Mouse (Mus musculus): ENCODE measurements around the gene Pfkfb3. TPM values are rescaled to one million over a fixed set of nuclear protein-coding genes. Genes with fewer than 3 reads are reported as not detected.

The Pfkfb3 gene
- polyA plus RNA-seq, 1 experiment from 2014 or later: 16.1 TPM

DNA sequence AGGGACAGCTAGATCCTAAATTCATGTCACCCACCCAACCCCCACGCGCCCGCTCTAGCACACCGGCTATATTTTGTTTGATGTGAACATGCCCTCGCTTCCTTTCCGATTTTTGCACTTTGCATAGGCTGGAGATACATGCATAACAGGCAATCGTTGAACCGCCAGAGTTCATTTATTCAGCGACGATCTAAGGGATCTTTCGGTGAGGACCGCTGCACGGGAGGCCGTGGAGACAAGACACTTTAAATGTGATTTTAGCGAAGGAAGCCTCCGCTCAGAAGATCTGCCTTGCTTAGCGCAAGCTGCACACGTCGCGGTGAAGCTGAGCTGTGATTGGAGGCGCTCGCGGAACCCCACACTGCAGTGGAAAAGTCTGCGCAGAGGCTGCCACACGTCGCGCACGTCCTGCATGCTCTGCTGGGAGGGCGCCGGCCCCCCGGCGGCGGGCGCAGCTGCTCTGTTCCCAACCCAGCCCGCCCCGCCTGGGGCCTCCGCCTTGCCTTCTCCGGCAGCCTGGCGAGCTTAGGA is 50.9 kb downstream of the Pfkfb3 start:
- Histone ChIP-seq H3K4me3 (ENCODE audit: low read depth, low read length) (peak overlapping the region; percentile 61), H3K27me3 (ENCODE audit: control insufficient read depth, insufficient read depth, low read length) (no peaks in the 10 kb centered on the region), H3K4me1 (ENCODE audit: control insufficient read depth, insufficient read depth, low read length) (peaks cover 13% of the 10 kb centered on the region; the same call in 1 of the 2 replicates), H3K36me3 (ENCODE audit: control insufficient read depth, insufficient read depth, low read length) (peaks cover 3% of the 10 kb centered on the region; the same call in 1 of the 2 replicates), H3K4me2 (replicated peaks; ENCODE audit: low read depth, low read length) (peak overlapping the region; percentile 90), H3K9ac (replicated peaks; ENCODE audit: low read depth, low read length) (peak overlapping the region; percentile 68), H3K9me3 (ENCODE audit: control insufficient read depth, low read depth, low read length) (no peaks in the 10 kb centered on the region), H3K27ac (ENCODE audit: low read length) (peak overlapping the region; percentile 80; the same call in 1 of the 2 replicates)
- WGBS: under 1% methylated on average over 38 of the region's 39 CpGs
- peak; percentile 85 for ATAC-seq (ENCODE audit: insufficient number of reproducible peaks, insufficient read depth, low FRiP score, low read depth)

DNA sequence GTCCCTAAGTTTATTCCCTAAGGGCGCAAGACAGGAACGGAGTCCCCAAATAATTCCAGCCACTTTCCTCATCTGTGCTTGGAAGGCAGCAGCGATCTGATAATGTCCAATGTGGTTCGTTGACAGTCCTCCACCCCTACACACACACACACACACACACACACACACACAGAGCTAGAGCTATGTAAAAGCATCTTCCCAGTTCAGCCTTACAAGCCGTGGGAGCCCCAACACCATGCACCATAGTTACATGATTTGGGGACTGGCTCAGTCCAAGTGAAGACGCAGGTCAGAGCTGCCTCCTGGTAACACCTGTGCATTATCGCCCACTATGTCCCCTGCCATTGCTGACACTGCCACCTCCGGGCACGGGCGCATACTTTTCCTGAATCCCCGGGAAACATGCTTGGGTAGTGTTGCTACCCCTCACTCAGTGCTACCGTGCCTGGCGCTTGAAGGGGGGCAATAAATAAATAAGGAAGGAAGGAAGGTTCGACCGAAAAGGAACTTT is 51.6 kb downstream of the Pfkfb3 start:
- peak; percentile 24 for ATAC-seq (ENCODE audit: insufficient number of reproducible peaks, insufficient read depth, low FRiP score, low read depth)
- Histone ChIP-seq H3K36me3 (ENCODE audit: control insufficient read depth, insufficient read depth, low read length) (peaks cover 3% of the 10 kb centered on the region; the same call in 1 of the 2 replicates), H3K9ac (replicated peaks; ENCODE audit: low read depth, low read length) (peak overlapping the region; percentile 68), H3K4me1 (ENCODE audit: control insufficient read depth, insufficient read depth, low read length) (peaks cover 13% of the 10 kb centered on the region; the same call in 1 of the 2 replicates), H3K9me3 (ENCODE audit: control insufficient read depth, low read depth, low read length) (no peaks in the 10 kb centered on the region), H3K4me3 (ENCODE audit: low read depth, low read length) (peak overlapping the region; percentile 61), H3K27ac (ENCODE audit: low read length) (peak overlapping the region; percentile 92; the same call in 1 of the 2 replicates), H3K4me2 (replicated peaks; ENCODE audit: low read depth, low read length) (peak overlapping the region; percentile 90), H3K27me3 (ENCODE audit: control insufficient read depth, insufficient read depth, low read length) (no peaks in the 10 kb centered on the region)
- 1% methylated on average over 15 of the region's 15 CpGs for whole genome bisulfite sequencing

DNA sequence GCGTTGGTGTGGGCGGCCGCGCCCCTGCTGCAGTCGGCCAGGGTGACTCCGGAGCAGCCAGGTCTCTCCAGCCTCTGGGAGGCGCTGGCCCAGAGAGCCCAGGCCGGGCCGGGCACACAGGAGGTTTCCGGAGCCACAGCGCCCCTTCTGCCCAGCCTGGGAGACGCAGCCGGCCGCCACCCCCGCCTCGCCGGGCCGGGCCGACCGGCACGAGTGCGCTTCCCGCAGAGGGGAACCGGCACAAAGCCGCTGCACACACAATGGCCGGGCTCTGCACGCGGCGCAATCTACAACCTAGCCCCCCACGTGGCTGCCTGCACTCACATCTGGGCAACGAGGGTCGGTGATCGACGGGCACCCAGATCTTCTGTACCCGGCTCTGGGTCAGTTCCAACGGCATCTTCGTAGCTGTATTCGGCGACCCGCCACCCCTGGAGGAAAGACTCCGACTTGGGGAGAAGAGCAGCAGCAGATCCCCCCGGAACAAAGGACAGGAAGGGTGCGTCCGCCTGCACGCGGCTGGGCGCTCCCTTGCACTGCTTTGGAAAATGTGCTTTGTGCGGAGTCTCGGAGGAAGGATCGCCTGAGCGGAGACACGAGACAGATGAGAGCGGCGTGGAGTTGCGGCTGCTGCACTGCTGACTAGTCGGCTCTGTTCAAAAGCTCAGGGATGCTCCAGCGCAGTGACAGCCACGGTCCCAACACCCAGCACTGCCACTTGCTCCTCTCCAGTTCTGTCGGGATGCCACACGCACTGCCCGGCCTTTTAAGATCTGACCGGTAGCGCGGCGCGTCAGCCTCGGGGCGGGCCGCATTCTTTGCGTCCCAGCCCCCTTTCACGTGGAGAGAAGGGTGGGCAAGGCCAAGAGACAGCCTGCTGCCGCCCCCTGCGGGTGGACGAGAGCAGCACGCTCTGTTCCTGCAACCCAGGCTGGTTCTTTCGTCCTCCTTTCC is 52.3 kb downstream of the Pfkfb3 start:
- Histone ChIP-seq H3K27ac (ENCODE audit: low read length) (peak overlapping the region; percentile 92), H3K9ac (replicated peaks; ENCODE audit: low read depth, low read length) (peak overlapping the region; percentile 68), H3K4me3 (ENCODE audit: low read depth, low read length) (peak overlapping the region; percentile 61), H3K9me3 (ENCODE audit: control insufficient read depth, low read depth, low read length) (no peaks in the 10 kb centered on the region), H3K36me3 (ENCODE audit: control insufficient read depth, insufficient read depth, low read length) (peaks cover 3% of the 10 kb centered on the region; the same call in 1 of the 2 replicates), H3K4me2 (replicated peaks; ENCODE audit: low read depth, low read length) (peak overlapping the region; percentile 90), H3K27me3 (ENCODE audit: control insufficient read depth, insufficient read depth, low read length) (no peaks in the 10 kb centered on the region), H3K4me1 (ENCODE audit: control insufficient read depth, insufficient read depth, low read length) (peaks cover 13% of the 10 kb centered on the region; the same call in 1 of the 2 replicates)
- under 1% methylated on average over 76 of the region's 76 CpGs for WGBS
- ATAC-seq (ENCODE audit: insufficient number of reproducible peaks, insufficient read depth, low FRiP score, low read depth): peak; percentile 75

DNA sequence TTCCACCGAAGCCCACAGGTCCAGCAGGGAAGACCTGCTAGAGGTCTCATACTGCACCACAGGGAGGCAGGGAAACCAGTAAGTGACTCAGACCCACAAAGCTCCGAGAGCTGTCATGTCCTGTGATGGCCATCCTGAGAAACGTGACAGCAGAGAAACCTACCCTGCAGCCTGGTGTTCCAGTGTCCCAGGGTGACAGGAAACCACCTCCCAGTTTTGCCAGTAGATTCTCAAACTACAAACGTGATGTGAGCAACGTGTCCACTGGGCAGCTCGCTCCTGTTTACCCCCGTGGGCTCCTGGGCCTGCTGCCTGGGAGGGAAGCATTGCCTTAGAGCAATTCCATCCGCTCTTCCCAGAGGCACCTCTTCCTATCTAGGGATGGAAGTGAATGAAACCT is 53.2 kb downstream of the Pfkfb3 start:
- H3K4me1 ChIP-seq (ENCODE audit: control insufficient read depth, insufficient read depth, low read length): peaks cover 13% of the 10 kb centered on the region; the same call in 1 of the 2 replicates
- H3K4me2 ChIP-seq (replicated peaks; ENCODE audit: low read depth, low read length): peak overlapping the region; percentile 90
- H3K36me3 ChIP-seq (ENCODE audit: control insufficient read depth, insufficient read depth, low read length): peaks cover 3% of the 10 kb centered on the region; the same call in 1 of the 2 replicates
- no peak overlapping the region; the same call in 1 of the 2 replicates for H3K27ac ChIP-seq (ENCODE audit: low read length)
- H3K4me3 ChIP-seq (ENCODE audit: low read depth, low read length): peak overlapping the region; percentile 61
- peak overlapping the region; percentile 68 for H3K9ac ChIP-seq (replicated peaks; ENCODE audit: low read depth, low read length)
- no peak for ATAC-seq (ENCODE audit: insufficient number of reproducible peaks, insufficient read depth, low FRiP score, low read depth)
- no peaks in the 10 kb centered on the region for H3K9me3 ChIP-seq (ENCODE audit: control insufficient read depth, low read depth, low read length)
- no peaks in the 10 kb centered on the region for H3K27me3 ChIP-seq (ENCODE audit: control insufficient read depth, insufficient read depth, low read length)
- WGBS: 8% methylated on average over 8 of the region's 8 CpGs

DNA sequence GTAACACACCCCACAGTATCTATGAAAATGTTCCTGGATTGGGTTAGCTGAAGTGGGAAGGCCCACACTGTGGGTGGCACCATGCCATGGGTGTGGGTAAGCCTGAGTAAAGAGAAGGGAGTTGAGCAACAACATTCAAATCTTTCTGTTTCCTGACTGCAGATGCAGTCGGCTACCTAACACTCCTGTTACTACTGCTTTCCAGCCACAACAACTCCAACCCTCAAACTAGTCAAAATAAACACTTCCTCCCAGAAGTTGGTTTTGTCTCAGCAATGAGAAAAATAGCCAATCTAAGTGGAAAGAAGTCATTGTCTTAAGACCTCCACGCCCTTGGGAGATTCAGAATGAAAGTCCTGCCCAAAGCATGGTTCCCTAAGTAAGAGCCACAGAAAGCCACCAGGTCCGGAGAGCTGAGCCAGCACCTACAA is 57.3 kb downstream of the Pfkfb3 start:
- 89% methylated on average over 3 of the region's 3 CpGs for WGBS
- Histone ChIP-seq H3K36me3 (ENCODE audit: control insufficient read depth, insufficient read depth, low read length) (peaks cover 25% of the 10 kb centered on the region), H3K9ac (replicated peaks; ENCODE audit: low read depth, low read length) (no peak overlapping the region), H3K9me3 (ENCODE audit: control insufficient read depth, low read depth, low read length) (no peaks in the 10 kb centered on the region), H3K27me3 (ENCODE audit: control insufficient read depth, insufficient read depth, low read length) (no peaks in the 10 kb centered on the region), H3K4me1 (ENCODE audit: control insufficient read depth, insufficient read depth, low read length) (peaks cover 6% of the 10 kb centered on the region; the same call in 1 of the 2 replicates), H3K4me3 (ENCODE audit: low read depth, low read length) (no peak overlapping the region), H3K27ac (ENCODE audit: low read length) (no peak overlapping the region), H3K4me2 (replicated peaks; ENCODE audit: low read depth, low read length) (no peak overlapping the region)
- no peak for ATAC-seq (ENCODE audit: insufficient number of reproducible peaks, insufficient read depth, low FRiP score, low read depth)

DNA sequence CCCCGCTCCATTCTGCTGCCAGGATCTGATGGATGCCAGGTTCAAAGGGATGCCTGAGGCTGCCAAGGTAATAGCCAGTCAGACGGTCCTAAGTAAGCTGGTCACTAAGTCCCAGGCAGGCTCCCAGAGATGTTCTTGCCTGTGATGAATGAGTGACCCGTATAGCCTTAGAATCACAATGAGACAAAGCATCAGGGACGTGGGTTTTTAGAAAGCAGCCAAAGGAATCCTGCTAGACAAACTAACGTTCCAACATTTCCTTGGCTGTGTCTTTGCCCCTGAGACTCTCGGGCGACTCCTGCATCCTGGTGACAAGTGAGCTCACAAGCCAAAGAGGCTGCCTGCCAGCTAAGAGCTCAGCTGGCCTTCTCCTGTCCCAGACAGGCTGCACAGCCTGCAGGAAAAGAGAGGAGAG is 59.0 kb downstream of the Pfkfb3 start:
- Histone ChIP-seq H3K4me1 (ENCODE audit: control insufficient read depth, insufficient read depth, low read length) (0 out of 2 replicates have a peak, but pooled peaks cover 2% of the 10 kb centered on the region), H3K9me3 (ENCODE audit: control insufficient read depth, low read depth, low read length) (no peaks in the 10 kb centered on the region), H3K4me3 (ENCODE audit: low read depth, low read length) (no peak overlapping the region), H3K36me3 (ENCODE audit: control insufficient read depth, insufficient read depth, low read length) (peaks cover 30% of the 10 kb centered on the region), H3K4me2 (replicated peaks; ENCODE audit: low read depth, low read length) (no peak overlapping the region), H3K9ac (replicated peaks; ENCODE audit: low read depth, low read length) (no peak overlapping the region), H3K27ac (ENCODE audit: low read length) (no peak overlapping the region), H3K27me3 (ENCODE audit: control insufficient read depth, insufficient read depth, low read length) (no peaks in the 10 kb centered on the region)
- no peak for ATAC-seq (ENCODE audit: insufficient number of reproducible peaks, insufficient read depth, low FRiP score, low read depth)
- 72% methylated on average over 7 of the region's 7 CpGs for WGBS

DNA sequence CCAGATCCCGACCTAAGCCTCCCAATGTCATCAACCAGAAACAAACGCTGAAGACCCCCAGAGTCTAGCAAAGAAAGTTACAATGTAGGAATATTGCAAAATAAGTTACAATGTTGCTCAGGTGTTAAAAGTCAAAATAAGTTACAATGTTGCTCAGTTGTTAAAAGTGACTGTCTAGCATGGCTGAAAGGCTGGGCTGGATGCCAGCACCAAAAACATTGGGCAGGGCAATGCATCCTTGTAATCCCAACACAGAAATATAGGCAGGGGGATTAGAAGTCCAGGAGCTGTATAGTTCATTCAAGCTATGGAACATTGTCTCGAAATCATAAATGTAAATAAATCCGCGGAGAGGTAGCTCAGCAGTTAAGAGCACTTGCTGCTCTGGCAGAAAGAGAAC is 61.0 kb downstream of the Pfkfb3 start:
- Histone ChIP-seq H3K9ac (replicated peaks; ENCODE audit: low read depth, low read length) (no peak overlapping the region), H3K36me3 (ENCODE audit: control insufficient read depth, insufficient read depth, low read length) (peaks cover 34% of the 10 kb centered on the region), H3K4me1 (ENCODE audit: control insufficient read depth, insufficient read depth, low read length) (no peaks in the 10 kb centered on the region), H3K4me3 (ENCODE audit: low read depth, low read length) (no peak overlapping the region), H3K4me2 (replicated peaks; ENCODE audit: low read depth, low read length) (no peak overlapping the region), H3K9me3 (ENCODE audit: control insufficient read depth, low read depth, low read length) (no peaks in the 10 kb centered on the region), H3K27ac (ENCODE audit: low read length) (no peak overlapping the region), H3K27me3 (ENCODE audit: control insufficient read depth, insufficient read depth, low read length) (no peaks in the 10 kb centered on the region)
- ATAC-seq (ENCODE audit: insufficient number of reproducible peaks, insufficient read depth, low FRiP score, low read depth): no peak
- WGBS: 89% methylated on average over 5 of the region's 5 CpGs

DNA sequence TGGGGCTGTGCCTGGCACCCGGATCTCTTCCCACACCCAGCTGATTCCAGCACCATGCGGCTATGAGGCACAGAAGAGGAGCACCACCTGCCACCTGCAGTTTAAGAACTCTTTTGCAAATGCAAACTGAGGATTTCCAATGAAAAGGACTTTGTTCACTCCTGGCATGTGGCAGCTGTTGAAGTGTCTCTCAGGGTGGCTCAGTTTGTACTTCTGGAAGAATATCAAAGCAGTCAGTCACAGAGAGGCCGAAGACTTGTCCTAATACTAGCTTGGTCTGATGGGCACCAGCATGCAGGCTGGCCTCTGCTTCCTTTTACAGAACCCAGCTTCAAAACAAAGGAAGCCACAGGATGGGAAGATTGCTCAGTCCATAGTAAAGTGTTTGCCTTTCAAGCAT is 62.4 kb downstream of the Pfkfb3 start:
- Histone ChIP-seq H3K4me2 (replicated peaks; ENCODE audit: low read depth, low read length) (no peak overlapping the region), H3K9ac (replicated peaks; ENCODE audit: low read depth, low read length) (no peak overlapping the region), H3K4me3 (ENCODE audit: low read depth, low read length) (no peak overlapping the region), H3K27ac (ENCODE audit: low read length) (no peak overlapping the region), H3K9me3 (ENCODE audit: control insufficient read depth, low read depth, low read length) (no peaks in the 10 kb centered on the region), H3K4me1 (ENCODE audit: control insufficient read depth, insufficient read depth, low read length) (no peaks in the 10 kb centered on the region), H3K27me3 (ENCODE audit: control insufficient read depth, insufficient read depth, low read length) (no peaks in the 10 kb centered on the region), H3K36me3 (ENCODE audit: control insufficient read depth, insufficient read depth, low read length) (peaks cover 46% of the 10 kb centered on the region)
- ATAC-seq (ENCODE audit: insufficient number of reproducible peaks, insufficient read depth, low FRiP score, low read depth): no peak
- 83% methylated on average over 3 of the region's 3 CpGs for WGBS

Measured in stomach, embryonic 14.5 days (tissue).